Mouse (Mus musculus): Measurements from ENCODE around the gene Ugt1a10. TPM values are rescaled to one million over a fixed set of nuclear protein-coding genes. Genes with fewer than 3 reads are reported as not detected.
A peak's percentile ranks its signal among the peaks of the same experiment; 100 is the strongest.

Gene Ugt1a10
- total RNA-seq, 2 experiments from 2014 or later, result not detected

DNA sequence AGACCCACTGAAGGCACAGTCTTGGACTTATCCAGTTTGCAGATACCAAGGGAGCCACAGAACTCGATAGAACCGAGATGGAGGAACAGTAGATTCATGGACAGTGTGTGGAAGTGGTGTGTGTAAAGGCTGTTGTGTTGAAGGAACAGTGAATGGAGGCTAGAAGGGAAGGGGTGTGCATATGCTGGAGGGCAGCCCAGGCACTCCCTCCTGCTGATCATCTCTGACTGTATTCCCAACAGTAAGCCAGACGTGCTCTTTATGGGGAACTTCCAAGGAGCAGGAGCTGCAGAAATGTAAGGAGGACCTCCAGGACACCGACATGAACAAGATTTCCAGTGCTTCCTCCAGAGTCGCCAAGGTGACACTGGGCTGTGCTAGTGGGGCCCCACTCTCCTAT lies 194.8 kb downstream of the Ugt1a10 start:
- no peak for DNase-seq (ENCODE audit: low spot score in 2 of 2)

DNA sequence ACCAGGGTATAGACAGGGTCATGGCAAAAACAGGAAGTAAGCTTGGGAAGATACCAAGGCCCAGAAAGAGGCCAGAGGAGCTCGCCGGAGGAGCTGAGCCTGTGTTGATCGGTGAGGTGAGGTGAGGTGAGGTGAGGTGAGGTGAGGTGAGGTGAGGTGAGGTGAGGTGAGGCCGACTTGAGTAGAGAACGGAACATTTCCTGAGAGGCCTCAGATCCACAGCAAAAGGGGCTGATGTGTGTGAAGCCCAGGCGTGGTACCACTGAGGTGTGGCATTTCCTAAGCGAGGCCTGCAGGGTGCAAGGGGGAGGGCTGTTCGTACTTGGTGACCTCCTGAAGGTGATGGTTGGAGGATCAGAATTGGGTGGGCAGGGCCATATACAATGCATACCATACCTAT lies 197.9 kb downstream of the Ugt1a10 start:
- no peak for DNase-seq (ENCODE audit: low spot score in 2 of 2)

DNA sequence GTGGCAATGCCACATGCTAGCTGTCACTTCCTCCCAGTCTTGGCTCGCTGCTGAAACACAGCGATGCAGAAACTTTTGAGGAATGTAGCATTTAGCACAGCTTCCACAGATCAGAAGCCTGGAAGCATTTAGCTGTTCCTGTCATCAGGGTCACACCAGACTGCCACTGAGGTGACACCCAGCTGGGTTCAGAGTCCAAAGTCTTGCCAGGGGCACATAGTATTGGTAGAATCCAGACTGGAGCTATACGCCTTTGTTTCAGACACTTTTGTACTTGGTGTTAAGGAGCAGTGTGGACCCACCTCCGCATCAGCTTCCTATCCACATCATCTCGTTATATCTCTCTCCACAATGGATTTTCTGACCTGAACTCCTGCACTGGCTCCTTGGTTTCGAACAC lies 198.4 kb downstream of the Ugt1a10 start:
- no peak for DNase-seq (ENCODE audit: low spot score in 2 of 2)

DNA sequence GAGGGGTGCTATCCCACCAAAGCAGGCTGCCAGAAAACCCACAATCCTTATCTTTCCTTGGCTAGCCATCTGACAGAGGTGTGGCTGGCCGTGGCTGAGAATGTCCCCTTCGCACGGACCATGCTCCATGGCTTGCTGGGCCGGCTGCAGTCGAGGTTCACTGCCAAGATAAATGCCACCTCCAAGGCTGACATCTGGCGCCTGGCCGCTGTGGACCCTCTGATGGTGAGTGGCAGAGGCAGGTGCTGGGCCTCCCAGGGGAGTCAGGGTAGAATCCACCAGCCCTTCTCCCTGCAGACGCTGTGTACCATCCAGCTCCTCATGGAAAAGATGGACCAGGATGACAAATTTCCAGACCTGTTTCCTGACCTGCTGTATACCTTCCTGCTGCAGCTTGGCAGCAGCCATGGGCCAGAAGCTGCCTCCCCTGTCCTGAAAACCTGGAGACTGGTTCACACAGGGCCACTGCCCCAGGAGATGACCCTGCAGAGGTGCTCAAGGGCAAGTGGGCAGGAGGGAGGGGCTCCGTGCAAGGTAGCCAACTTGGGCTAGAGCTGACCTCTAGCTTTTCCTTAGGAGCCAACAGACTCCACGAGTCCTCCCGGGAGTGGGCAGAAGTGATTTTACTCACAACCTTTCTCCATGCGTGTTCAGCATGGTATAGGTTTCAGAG lies 199.7 kb downstream of the Ugt1a10 start:
- DNase-seq (ENCODE audit: low spot score in 2 of 2), result no peak

DNA sequence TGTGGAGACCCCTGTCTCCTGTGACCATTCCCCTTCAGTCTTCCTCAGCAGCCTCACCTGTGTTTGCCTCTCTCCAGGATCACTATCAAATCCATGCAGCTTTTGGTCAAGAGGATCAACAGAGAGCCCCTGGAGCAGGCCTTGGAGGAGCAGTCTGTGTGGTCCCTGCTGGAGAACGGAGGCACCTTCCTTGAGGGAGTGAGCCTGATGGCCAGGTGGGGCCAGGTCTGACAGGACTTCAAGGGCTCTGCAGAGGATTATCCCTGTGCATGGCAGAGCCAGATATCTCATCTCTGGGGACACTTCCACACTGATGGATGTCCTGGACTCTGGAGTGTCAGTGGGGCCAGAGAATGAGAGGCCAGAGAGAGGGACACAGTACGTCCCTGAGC lies 200.3 kb downstream of the Ugt1a10 start:
- DNase-seq (ENCODE audit: low spot score in 2 of 2), result no peak

DNA sequence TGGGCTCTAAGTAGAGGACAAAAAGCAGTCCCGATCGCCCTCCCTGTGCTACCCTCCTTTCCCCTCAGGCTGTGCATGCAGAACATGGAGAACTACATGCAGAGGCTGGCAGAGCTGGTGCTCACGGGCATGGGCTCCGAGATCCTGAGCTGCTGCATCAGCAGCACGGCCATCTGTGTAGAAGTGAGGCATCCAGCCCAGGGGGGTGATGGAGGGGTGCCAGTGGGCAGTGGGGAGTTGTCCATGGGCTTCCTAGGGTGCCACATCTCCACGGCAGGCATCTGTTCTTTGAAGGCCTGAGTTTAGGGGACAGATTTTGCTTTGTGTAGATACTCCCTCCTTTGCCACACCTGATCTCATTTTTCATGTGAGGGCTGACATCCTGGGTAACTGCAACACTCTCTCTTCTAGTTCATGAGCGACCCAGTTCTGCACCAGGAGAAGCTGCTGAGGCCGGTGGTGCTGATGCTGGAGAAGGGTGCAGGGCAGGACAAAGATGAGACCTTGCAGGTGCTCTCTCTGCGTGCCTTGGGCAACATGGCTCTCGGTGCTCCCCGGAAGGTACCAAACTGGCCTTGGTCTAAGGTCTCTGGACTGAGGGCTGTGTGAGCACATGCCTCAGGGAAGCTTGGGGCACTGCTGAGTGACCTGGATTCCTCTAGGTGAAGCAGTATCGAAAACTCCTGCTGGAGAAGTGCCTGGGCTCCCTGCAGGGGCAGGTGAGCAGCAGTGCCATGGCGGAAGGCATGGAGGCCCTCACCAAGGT lies 201.0 kb downstream of the Ugt1a10 start:
- DNase-seq (ENCODE audit: low spot score in 2 of 2), result peak; percentile 68 to 70

DNA sequence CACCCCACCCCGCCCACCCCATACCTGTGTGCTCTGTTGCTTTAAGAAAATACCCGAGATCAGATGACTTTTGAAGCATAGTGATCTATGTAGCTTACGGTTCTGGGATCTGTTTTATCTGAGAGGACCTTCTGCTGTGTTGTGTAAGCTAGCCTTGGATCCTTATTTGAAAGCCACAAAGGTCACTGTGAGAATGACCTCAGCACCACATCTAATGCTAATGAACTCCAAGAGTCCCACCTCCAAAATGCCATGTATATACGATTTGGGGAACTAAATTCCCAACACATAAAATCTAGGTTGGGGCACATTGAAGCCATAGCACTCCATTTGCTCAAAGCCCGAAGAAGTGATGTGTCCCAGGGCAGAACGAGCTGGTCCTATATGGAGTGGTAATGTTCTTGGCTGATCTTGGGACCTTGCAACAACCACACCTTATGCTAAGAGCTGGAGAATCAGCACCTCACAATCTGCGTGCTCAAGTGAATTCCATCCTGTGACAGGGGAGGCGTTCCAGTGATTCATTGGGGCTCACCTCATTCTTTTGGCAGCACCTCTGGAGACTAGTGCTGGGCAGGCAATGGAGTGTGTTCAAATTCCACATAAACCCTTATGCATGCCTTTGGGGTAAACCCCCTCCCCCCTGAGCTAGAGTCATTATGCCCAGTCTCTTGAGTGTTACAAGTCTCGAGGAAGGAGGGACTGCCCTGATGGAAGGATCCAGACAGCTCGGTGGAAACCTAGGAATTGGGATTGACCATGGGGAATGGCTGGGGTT lies 201.9 kb downstream of the Ugt1a10 start:
- no peak for DNase-seq (ENCODE audit: low spot score in 2 of 2)

DNA sequence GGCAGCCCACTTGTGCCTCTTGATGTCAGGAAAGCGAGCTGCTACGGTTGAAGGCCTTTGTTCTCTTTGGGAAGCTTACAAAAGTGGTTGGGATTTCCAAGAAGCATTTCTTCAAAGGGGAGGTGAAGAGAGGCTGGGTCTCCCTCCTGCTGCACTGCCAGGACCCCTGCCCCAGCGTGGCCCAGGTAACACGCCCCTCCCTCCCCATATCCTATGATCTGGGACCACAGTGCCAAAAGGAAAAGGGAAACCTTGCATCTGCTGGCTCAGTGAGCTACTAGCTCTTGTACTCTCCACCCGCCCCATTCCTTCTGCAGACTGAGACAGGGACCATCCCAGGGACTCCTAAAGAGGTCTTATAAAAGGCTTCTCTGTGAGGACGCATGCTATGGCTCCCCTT lies 202.5 kb downstream of the Ugt1a10 start:
- no peak for DNase-seq (ENCODE audit: low spot score in 2 of 2)

DNA sequence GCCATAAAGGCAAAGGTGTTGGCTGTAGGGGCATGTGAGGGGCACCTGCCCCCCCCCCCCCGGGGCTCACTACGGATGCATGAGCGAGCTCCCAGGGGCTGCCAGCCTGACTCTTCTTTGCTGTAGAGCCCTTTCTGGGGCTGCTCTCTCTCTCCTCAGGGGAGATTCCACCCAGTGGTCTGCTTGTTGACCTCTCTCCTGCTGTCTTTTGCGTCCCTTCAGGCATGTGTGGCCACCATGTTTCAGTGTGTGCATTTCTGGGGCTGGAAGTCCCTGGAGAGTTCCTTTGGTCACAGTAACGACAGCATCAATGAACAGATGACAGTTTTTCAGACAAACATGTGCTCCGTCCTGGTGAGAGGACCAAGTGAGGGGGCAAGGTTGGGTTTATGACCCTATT lies 203.2 kb downstream of the Ugt1a10 start:
- no peak for DNase-seq (ENCODE audit: low spot score in 2 of 2)

DNA sequence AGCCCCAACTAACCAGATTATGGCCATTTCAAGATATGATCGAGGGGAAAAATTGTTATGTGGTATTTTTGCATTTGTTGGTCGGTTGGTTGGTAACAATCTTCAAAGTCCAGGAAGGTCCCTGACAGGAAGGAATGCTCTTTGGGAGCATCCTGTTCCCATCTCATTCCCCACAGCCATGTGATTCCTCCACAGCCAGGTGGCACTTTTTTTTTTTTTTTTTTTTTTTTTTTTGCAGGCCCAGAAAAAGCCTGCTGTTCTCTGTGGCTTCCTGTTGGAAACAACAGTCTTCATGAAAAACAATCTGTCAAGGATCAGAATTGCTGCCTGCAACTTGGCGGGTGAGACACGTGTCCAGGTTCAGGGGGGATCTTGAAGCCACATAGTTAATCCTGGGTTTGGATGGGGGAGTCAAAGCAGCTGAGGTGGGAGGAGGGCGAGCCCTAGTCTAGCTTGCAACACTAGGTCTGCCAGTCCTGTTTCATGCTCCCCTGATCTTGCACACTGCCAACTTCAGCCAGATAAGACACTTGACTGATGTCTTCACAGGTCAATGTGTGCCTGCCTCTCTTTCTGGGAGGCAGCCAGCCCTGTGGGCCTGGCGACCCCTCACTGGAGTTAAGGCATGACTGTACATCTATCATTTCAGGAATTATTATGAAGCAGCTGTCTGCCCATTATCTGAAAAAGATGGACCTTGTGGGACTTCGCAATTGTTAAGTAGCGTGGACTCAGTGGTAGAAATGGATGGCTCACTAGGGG lies 203.9 kb downstream of the Ugt1a10 start:
- peak in 1 of 2 experiments; percentile 73 for DNase-seq (ENCODE audit: low spot score in 2 of 2)

DNA sequence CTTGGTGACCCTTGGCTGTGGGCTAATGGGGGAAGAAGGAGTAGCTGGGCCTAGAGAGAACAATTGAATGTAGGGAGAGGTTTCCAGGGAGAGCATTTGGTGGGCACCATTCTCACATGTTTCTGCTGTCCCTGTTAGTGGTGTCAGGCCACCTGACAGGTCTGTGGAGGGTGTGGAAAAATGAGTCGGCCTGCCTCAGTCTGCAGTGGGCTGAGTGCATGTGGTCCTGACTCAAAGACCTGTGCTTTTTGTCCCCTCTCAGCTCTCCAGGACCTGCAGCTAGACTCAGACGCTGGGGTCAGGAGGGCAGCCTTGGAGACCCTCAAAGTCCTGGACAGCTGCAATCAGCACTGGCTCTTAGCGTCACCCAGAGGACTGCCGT lies 204.4 kb downstream of the Ugt1a10 start:
- no peak for DNase-seq (ENCODE audit: low spot score in 2 of 2)

DNA sequence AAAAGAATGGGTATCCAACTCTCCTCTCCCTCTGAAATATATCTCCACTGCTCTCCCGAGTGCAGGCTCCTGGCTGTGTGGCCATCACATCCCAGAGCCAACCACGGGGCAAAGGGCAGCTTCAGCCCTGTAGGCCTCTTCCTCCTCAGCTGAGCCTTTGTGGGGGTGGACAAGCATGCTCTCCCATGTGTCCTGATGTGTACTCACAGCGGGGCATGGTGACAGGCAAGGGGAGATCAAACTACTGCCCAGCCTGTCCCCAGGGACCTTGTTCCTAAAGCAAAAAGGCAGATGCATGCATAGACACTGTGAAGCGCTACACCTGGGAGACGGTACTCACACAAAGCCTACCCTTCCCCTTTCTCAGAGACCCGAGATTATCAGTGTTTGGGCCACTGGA lies 204.9 kb downstream of the Ugt1a10 start:
- DNase-seq (ENCODE audit: low spot score in 2 of 2), result no peak

DNA sequence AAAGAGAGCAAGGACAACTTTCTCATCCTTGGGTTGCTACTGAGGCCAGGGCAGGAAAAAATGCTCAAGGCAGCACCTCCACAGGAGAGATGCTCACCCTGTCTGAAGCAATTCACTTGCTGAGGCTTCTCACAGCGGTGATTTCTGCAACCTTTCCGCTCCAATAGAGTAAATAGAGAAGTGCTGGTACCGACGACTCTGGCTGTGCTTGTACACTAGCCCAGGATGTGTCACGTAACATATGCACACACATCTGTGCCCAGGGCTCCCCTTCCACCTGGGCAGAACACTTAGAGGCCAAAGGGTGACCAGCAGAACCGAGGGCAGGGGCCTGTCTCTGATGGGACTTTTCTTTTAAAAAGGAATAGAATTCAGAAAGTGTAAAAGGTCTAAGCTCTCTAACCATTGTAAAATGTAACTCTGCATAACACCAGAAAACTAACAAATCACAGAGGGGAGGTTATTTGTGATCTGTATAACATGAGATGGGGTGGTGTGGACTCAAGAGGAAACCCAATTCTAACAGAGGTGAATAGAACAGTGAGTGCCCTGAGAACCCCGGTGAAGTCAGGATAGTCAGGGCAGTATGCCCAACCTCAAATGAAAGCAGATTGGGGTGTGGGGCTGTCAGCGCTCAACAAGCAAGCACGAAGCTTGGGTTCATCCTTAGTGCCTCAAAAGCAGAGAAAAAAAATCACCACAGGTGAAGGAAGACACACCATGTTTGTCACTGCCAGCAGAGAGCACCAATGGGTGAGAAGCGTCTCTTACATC lies 205.6 kb downstream of the Ugt1a10 start:
- no peak for DNase-seq (ENCODE audit: low spot score in 2 of 2)

DNA sequence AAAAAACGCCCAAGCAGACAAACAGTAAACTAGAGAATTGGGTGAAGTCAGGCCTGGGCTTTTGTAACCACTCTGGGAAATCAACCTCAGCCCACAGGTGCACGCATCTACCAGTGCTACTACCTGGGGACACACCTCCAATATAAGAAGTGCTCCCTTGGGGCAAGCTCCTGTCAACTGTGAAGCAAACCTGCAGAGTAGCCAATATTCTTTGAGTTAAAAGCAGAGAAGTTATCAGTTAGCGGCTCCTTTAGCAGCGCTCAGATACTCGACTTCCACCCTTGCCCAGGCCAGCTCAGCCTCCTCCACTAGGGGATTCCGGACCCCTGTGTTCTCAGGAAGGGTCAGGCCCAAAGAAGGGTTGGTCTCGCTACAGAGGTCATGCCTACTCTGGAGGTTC lies 206.5 kb downstream of the Ugt1a10 start:
- DNase-seq (ENCODE audit: low spot score in 2 of 2), result no peak

DNA sequence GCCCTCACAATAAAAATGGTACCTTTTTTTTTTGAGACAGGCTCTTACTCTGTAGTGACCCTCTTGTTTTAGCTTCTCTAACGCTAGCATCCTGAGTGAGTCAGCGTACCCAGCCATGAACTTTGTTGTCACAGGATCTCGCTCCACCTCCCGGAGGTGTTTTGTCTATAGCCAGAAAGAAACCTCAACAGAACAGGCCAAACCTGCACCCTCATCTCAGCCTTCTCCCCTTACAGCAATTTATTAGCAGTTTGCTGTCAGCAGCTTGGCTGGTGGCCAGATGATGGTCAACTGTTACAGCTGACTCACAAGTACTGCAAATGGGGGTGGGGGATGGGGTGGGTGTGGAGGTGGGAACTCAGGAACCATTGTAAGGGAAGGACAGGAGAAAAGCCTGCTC lies 207.1 kb downstream of the Ugt1a10 start:
- no peak for DNase-seq (ENCODE audit: low spot score in 2 of 2)

DNA sequence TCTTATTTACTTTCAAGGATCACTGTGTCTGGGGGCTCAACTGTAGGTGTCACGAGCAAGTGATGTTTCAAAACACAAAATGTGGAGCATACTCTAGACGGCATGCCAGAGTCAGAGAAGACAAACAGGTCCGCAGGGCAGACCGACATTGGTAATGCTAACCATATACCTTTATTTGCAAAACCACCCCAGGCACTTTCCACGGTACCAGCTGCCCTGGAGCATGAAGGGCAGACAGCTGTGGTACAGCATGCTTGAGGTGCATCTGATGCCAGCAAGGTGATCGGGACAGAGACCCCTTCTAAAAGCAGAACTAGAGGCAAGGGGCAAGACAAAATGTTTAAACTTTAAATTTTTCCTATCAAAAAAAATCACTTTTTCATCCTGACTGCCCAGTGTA lies 207.8 kb downstream of the Ugt1a10 start:
- DNase-seq (ENCODE audit: low spot score in 2 of 2), result no peak

DNA sequence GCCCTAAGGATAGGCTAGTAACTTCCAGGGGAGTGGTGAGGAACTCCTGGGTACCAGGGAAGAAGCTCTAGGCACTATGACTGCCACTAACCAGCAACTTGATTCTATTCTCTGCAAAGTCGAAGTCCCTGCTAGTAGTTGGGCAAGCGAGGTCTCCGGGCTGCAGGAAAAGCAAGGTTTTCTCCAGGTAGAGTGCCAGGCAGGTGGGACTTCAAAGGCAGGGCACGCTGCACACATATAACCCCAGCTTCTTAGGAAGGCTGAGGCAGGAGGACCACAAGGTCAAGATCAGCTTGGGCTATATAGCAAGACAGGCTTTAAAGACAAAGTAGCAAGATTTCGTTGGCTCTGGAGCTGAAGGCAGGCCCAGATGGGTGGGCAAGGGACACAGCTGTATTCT lies 208.6 kb downstream of the Ugt1a10 start:
- no peak for DNase-seq (ENCODE audit: low spot score in 2 of 2)

DNA sequence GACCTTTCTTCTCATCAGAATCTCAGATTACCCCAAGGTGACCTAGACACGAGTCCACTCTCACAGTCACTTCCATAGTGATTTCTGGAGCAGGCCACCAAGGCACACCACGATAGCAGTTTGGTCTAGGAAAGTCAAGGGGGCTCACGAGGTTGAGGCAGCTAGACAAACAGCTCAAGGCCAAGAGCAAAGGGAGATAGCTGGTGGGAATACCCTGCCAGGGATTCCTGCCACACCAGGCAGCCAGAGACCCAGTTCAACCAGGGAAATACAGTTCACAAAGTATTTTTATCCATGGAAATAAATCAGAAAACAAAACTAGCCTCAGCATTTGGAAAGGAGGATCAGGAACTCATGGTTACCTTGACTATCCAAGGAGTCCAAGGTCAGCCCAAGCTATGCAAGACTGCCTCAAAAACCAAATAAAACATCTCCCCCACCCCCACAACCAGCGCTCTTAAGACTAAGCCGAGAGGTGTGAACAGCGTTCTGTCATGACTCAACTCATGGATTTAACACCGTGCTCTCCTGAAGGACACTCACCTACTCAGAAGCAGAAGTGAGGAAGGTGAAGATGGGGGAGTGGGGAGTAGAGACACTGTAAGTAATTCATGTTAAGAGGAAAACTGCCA lies 209.2 kb downstream of the Ugt1a10 start:
- DNase-seq (ENCODE audit: low spot score in 2 of 2), result no peak

DNA sequence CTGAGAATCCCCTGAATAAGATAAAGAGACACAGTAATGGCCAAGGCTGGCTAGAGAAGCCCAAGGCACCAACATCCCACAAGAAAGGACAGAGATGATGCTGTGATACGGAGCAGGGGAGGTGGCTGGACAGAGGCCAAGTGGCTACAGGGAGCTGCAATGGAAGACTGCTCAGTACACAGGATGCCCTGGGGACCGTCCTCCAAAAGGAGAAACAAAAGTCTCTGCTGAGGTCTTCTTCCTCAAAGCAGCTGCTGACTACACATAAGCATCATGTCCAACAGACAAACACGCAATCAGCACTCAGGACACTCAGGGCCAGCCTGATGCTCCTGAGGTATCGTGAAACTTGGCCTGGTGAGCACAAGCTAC lies 209.7 kb downstream of the Ugt1a10 start:
- DNase-seq (ENCODE audit: low spot score in 2 of 2), result no peak

DNA sequence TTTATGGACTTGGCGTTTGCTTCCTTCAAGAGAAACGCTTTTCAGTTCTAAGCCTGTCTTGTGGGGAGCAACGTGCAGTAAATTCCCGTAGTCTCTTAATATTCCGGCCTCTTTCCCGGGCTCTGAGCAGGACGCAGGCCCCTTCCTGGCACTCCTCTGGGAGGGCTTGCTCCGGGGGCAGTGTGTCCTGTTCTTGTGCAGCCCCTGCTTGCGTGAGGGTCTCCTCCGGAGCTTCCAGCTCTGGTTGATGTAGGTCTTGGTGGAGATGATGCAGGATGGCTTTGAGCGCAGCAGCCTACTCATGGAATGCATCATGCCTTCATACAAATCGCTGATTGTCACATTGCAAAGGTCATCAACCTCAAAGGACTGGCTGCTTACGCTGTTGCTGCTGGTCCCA lies 210.9 kb downstream of the Ugt1a10 start:
- no peak for DNase-seq (ENCODE audit: low spot score in 2 of 2)

Measured in layer of hippocampus, postnatal 14 days (tissue).